Mouse (Mus musculus) liver, adult 2 months (tissue): ENCODE results near the gene Acta2.

Experiments
- CTCF ChIP-seq: fragments of 200-500 bp; IDR thresholded peaks from 2 replicates; pipeline ENCODE4 v1.5.1; 2011; ENCODE audit warnings: low read depth, low read length, control low read depth
- POLR2A ChIP-seq: fragments of 200-500 bp; IDR thresholded peaks from 2 replicates; pipeline ENCODE4 v1.6.1; 2011; ENCODE audit warnings: low read length, control low read depth; ENCODE audit not compliant: insufficient read depth; ENCODE audit errors: extremely low read depth

GRCm38 (mm10) chr19:34284826-34285225 is 29.4 kb upstream of the Acta2 start:
- no peak for TF ChIP-seq POLR2A
- no peak for TF ChIP-seq CTCF
